Mouse (Mus musculus) ES-E14 (cell line): ENCODE data around the gene Nxn. TPM values are rescaled to one million over a fixed set of nuclear protein-coding genes. Genes with fewer than 3 reads are reported as not detected.

Experiments
- DNase-seq: peaks from one replicate; pipeline ENCODE4 v3.0.0-alpha.2; 2013; ENCODE audit warnings: low read depth, low spot score
- H3K27ac ChIP-seq: 2 replicates; pipeline ENCODE4 v1.5.1; 2012; ENCODE audit warnings: low read depth, mild to moderate bottlenecking, low read length, moderate library complexity, mixed read lengths; ENCODE audit not compliant: poor library complexity, insufficient read depth, severe bottlenecking
- H3K36me3 ChIP-seq: 2 replicates; pipeline ENCODE4 v1.6.1; 2012; ENCODE audit warnings: mild to moderate bottlenecking, low read length, moderate library complexity, mixed read lengths; ENCODE audit not compliant: control insufficient read depth, poor library complexity, insufficient read depth, severe bottlenecking
- H3K4me1 ChIP-seq, 2 experiments: fragments of 150-350 bp in 1 of 2; sonication (generic) in 1 of 2; 2 replicates each; pipeline ENCODE4 v1.6.1; 2012; ENCODE audit warnings: low read length in 2 of 2, mild to moderate bottlenecking in 1 of 2, mixed read lengths in 1 of 2; ENCODE audit not compliant: control insufficient read depth in 2 of 2, insufficient read depth in 2 of 2, poor library complexity in 1 of 2
- H3K4me3 ChIP-seq, 2 experiments: fragments of 150-350 bp in 1 of 2; sonication (generic) in 1 of 2; 2 replicates each; pipeline ENCODE4 v1.5.1; 2012; ENCODE audit warnings: low read length in 2 of 2, low read depth in 1 of 2, mild to moderate bottlenecking in 1 of 2, mixed read lengths in 1 of 2; ENCODE audit not compliant: insufficient read depth in 1 of 2, poor library complexity in 1 of 2, severe bottlenecking in 1 of 2
- H3K9ac ChIP-seq: 2 replicates; pipeline ENCODE4 v1.6.1; 2012; ENCODE audit warnings: low read depth, mild to moderate bottlenecking, low read length, mixed read lengths; ENCODE audit not compliant: poor library complexity, insufficient read depth, severe bottlenecking
- H3K9me3 ChIP-seq: fragments of 150-350 bp; sonication (generic); 2 replicates; pipeline ENCODE4 v1.6.1; 2012; ENCODE audit warnings: low read depth, mild to moderate bottlenecking, low read length; ENCODE audit not compliant: control insufficient read depth, insufficient read depth
- CHD2 ChIP-seq: IDR thresholded peaks from 2 replicates; pipeline ENCODE4 v1.6.1; 2014; ENCODE audit warnings: mild to moderate bottlenecking, low read depth, low read length, inconsistent platforms
- HCFC1 ChIP-seq: IDR thresholded peaks from 2 replicates; pipeline ENCODE4 v1.6.1; 2012; ENCODE audit warnings: low read length, inconsistent platforms, borderline replicate concordance; ENCODE audit not compliant: insufficient read depth
- MAFK ChIP-seq: IDR thresholded peaks from 2 replicates; pipeline ENCODE4 v1.6.1; 2014; ENCODE audit warnings: mild to moderate bottlenecking, low read depth, low read length, inconsistent platforms; ENCODE audit not compliant: insufficient read depth
- ZC3H11A ChIP-seq: IDR thresholded peaks from 2 replicates; pipeline ENCODE4 v1.6.1; 2012; ENCODE audit warnings: low read depth, mild to moderate bottlenecking, inconsistent platforms, low read length, borderline replicate concordance
- ZNF384 ChIP-seq: IDR thresholded peaks from 2 replicates; pipeline ENCODE4 v1.6.1; 2012; ENCODE audit warnings: low read depth, low read length, inconsistent platforms
- in situ Hi-C, 2 experiments: fragments of 600-800 bp; cut with MboI; formaldehyde crosslinking; loops; one replicate each; pipeline ENCODE4 v1.15.1; 2025; ENCODE audit warnings: low sequenced_read_pairs in 2 of 2, inconsistent platforms in 1 of 2; ENCODE audit not compliant: unreplicated experiment in 2 of 2
- total RNA-seq: library from RNA; depleted of rRNA; stranded (reverse); fragments of 300-350 nt; gene quantifications from 2 replicates; pipeline ENCODE4 v1.2.3, GENCODE M21; 2012

The Nxn gene
- total RNA-seq, 1 experiment = 48.0 TPM

DNA sequence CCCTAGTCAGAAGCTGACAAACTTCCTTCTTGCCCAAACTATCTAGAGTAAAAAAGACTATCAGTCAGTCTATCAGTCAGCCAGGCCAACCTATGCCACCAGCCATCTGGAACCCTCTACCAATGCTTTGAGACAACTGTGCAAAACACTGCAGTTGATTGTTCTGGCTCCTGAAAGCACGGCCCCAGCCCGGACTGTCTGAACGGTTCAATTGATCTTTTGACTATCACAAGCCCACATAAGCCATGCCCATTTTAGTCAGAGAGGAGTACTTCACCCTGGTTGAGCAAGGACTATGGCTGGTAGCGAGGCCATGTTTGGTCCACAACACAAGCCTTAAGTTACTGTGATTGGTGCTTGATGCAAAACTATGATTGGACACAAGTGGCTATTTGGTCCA is 51.4 kb downstream of the Nxn start:
- Histone ChIP-seq H3K36me3 (no peaks in the 10 kb centered on the region), H3K9ac (no peak overlapping the region), H3K9me3 (no peaks in the 10 kb centered on the region), H3K27ac (no peak overlapping the region), H3K4me3 (no peak overlapping the region), H3K4me1 (peaks cover 18 to 33% of the 10 kb centered on the region in 2 experiments)
- in situ Hi-C loops = no loop called here
- no peak for DNase-seq
- TF ChIP-seq MAFK (no peak), ZNF384 (no peak), HCFC1 (no peak), ZC3H11A (no peak), CHD2 (no peak)

DNA sequence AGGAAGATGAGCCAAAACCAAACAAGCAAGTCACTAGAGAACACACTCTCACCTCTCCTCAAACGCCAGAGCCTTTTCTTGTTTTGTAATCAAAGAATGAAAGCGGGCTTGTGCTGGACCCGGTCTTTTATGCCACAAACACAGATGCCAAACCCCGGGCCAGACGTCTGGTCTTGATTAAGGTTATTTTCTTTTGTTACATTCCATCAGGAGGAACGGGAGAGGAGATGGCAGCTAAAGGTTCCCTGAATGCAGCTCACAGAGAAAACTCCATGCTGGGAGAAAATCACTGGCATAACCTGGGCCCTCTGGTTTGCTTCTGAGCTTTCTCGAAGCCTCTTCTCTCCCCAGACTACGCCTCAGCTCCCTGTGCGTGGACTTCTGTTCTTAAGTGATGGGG is 55.9 kb downstream of the Nxn start:
- in situ Hi-C loops = no loop called here
- no peak overlapping the region for H3K4me3 ChIP-seq
- no peaks in the 10 kb centered on the region for H3K36me3 ChIP-seq
- H3K9ac ChIP-seq = no peak overlapping the region
- H3K4me1 ChIP-seq = peaks cover 0 to 4% of the 10 kb centered on the region in 2 experiments; a peak in 1 of 4 replicates
- TF ChIP-seq ZC3H11A = no peak
- no peak for TF ChIP-seq CHD2
- TF ChIP-seq ZNF384 = no peak
- TF ChIP-seq MAFK = no peak
- TF ChIP-seq HCFC1 = no peak
- no peak overlapping the region for H3K27ac ChIP-seq
- H3K9me3 ChIP-seq = no peaks in the 10 kb centered on the region
- no peak for DNase-seq

DNA sequence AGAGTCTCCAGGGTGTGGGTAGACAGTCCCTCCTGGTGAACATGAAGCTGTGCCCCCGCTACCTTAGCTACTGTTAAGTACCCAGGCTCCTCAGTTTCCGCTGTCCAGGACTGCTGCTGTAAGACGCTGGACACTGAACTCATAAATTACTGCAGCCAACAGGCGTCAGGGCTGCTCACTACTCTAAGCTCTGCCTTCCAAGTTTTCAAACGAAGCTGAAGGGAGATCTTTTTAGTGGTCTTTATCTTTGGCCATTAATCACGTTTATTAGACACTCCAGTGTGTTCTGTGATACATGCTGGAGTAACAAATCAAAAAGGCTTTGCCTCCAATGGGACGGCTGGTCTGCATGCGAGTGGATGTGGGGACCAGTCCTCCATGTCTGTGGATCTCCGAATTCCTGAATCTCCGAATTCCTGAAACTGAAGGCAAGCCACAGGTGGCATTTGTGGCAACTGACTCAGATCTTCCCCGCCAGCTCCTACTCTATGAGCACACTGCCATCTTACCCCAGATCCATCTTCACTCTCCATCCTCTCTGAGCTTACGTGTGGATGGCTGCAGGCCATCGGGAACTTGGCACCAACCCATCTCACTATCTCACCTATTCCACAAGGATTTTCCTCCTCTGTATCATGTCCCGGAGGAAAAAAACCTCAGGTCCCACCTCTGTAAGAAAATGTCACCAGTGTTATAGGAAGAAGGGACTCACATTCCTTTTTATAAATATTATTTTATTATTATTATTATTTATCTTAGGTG is 56.9 kb downstream of the Nxn start:
- Histone ChIP-seq H3K4me3 (no peak overlapping the region), H3K9ac (no peak overlapping the region), H3K9me3 (no peaks in the 10 kb centered on the region), H3K36me3 (no peaks in the 10 kb centered on the region), H3K4me1 (peaks cover 0 to 4% of the 10 kb centered on the region in 2 experiments; a peak in 2 of 4 replicates), H3K27ac (no peak overlapping the region)
- DNase-seq = no peak
- TF ChIP-seq ZC3H11A (no peak), HCFC1 (no peak), ZNF384 (no peak), MAFK (no peak), CHD2 (no peak)
- in situ Hi-C loops = no loop called here

DNA sequence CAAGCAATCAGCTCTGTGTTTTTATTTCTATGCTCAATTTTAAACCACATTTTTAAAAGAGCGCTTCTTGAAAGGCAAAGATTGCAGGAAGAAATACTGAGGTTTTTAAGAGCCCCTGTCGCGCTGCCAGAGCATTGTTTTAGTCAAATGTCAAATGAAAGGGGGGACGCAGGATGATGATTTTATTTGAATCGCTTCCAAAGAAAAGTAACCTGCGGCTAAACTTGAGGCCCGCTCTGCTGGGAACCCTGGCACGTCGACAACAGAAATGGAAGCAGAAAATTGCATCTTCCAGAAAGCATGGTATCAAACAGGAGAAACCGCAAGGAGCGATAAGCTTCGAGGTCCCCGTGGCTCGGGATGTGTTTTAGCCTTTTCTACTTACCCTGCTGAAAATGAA is 57.8 kb downstream of the Nxn start:
- TF ChIP-seq MAFK (no peak), HCFC1 (no peak), ZC3H11A (no peak)
- no peak overlapping the region for H3K4me3 ChIP-seq
- peaks cover 0 to 4% of the 10 kb centered on the region in 2 experiments; a peak in 2 of 4 replicates for H3K4me1 ChIP-seq
- no peaks in the 10 kb centered on the region for H3K9me3 ChIP-seq
- DNase-seq = no peak
- no peak overlapping the region for H3K9ac ChIP-seq
- H3K27ac ChIP-seq = no peak overlapping the region
- in situ Hi-C loops = no loop called here
- H3K36me3 ChIP-seq = no peaks in the 10 kb centered on the region
